Mouse (Mus musculus): ENCODE results near the gene Dnajc17.

DNA sequence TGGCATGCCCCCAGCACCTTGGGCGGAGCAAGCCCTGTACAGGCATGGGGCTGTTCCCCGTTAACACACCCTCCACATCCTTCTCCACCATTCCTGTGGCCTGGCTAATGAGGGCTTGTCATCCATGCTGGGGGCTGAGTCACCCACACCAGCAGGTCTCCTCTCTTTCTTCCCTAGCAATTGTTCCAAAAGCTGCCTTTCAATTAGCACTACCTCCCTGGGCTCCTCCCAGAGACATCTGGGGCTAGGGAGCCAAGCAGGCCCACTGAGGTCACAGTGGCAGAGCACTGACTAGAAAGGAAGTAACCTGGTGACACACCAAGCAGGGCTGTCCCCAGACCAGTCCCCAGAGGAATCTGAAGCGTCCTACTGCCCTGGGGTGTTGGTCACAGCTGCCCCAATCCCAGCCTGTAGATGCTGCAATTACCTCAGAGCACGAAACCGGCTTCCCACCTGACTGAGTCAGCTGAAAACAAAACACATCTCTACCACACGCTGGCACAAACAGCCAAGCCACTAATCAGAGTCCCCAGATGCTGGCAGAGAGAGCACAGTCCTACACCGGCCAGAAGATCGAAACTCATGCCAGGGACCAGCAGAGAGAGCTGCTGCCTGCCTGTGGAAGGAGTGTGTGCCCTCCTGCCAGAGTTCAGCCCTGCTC is 34.5 kb downstream of the Dnajc17 start, which contains the start of gene Gm14137:
- TF ChIP-seq CTCF (IDR thresholded peaks at IDR 0.05; ENCODE audit: low read depth): no peak
- TF ChIP-seq EP300 (IDR thresholded peaks at IDR 0.05; ENCODE audit: low read depth): no peak

Measured in liver, embryonic 14.5 days (tissue).